Mouse (Mus musculus): ENCODE results near the gene Snapc3. TPM values are rescaled to one million over a fixed set of nuclear protein-coding genes. Genes with fewer than 3 reads are reported as not detected.

The Snapc3 gene
- total RNA-seq, 1 experiment = 47.8 TPM

DNA sequence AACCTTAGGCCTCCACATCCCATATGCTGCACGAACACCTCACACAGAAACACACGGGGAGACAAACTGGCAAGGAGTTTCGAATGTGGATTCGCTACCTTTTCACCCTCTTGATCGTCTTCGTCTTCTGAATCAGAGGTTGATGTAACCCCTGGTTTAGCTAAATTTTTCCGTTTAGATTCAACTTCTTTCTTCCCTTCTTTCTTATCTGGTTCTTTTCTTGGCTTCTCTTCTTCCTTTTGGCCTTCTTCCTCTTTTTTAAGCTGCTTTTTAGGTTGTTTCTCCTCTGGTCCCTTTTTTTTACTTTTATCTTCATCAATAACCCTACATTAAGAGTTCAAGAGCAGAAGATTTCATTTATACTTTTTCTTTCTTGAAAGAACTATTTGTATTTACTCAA, 47.3 kb downstream of the Snapc3 start:
- H3K9ac ChIP-seq (ENCODE audit: insufficient read depth, low read depth, low read length, poor library complexity, severe bottlenecking) = no peak overlapping the region
- H3K4me1 ChIP-seq (ENCODE audit: control insufficient read depth in 2 of 2, insufficient read depth in 2 of 2, low read length in 2 of 2, poor library complexity in 1 of 2) = no peaks in the 10 kb centered on the region
- no peak for TF ChIP-seq CHD2 (IDR thresholded peaks at IDR 0.05; ENCODE audit: low read depth, low read length)
- TF ChIP-seq HCFC1 (IDR thresholded peaks at IDR 0.05; ENCODE audit: borderline replicate concordance, insufficient read depth, low read length) = no peak
- no peak for TF ChIP-seq MAFK (IDR thresholded peaks at IDR 0.05; ENCODE audit: insufficient read depth, low read depth, low read length)
- H3K9me3 ChIP-seq (ENCODE audit: control insufficient read depth, insufficient read depth, low read depth, low read length) = no peaks in the 10 kb centered on the region
- H3K36me3 ChIP-seq (ENCODE audit: control insufficient read depth, insufficient read depth, low read length, poor library complexity, severe bottlenecking) = peaks cover 29% of the 10 kb centered on the region
- H3K4me3 ChIP-seq (ENCODE audit: insufficient read depth in 1 of 2, low read depth in 1 of 2, low read length in 2 of 2, poor library complexity in 1 of 2, severe bottlenecking in 1 of 2) = no peak overlapping the region
- in situ Hi-C loops (cut with MboI; ENCODE audit: low sequenced_read_pairs in 2 of 2, unreplicated experiment in 2 of 2) = no loop called here
- DNase-seq (ENCODE audit: low read depth, low spot score) = no peak
- H3K27ac ChIP-seq (ENCODE audit: insufficient read depth, low read depth, low read length, poor library complexity, severe bottlenecking) = no peak overlapping the region

DNA sequence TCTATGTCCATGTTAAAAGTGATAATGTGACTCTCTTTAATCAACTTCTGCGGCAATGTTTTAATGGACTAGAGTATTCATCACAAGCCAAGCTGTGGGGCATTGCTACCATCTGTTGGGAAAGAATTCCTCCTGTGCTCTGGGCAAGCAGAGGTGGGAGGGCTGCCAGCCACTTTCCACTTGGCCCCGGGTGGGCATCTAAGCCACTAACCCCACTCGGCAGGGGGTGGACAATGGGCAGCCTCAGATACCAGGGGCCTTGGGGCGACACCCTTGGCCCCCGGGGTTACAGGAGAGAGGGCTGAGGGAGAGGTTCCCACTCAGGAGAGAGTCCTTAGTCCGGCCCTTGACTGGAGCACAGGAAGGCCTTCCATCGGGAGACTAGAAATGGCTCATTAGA, 50.1 kb downstream of the Snapc3 start:
- Histone ChIP-seq H3K36me3 (ENCODE audit: control insufficient read depth, insufficient read depth, low read length, poor library complexity, severe bottlenecking) (peaks cover 38% of the 10 kb centered on the region), H3K4me3 (ENCODE audit: insufficient read depth in 1 of 2, low read depth in 1 of 2, low read length in 2 of 2, poor library complexity in 1 of 2, severe bottlenecking in 1 of 2) (no peak overlapping the region), H3K27ac (ENCODE audit: insufficient read depth, low read depth, low read length, poor library complexity, severe bottlenecking) (no peak overlapping the region), H3K9ac (ENCODE audit: insufficient read depth, low read depth, low read length, poor library complexity, severe bottlenecking) (no peak overlapping the region), H3K4me1 (ENCODE audit: control insufficient read depth in 2 of 2, insufficient read depth in 2 of 2, low read length in 2 of 2, poor library complexity in 1 of 2) (no peaks in the 10 kb centered on the region), H3K9me3 (ENCODE audit: control insufficient read depth, insufficient read depth, low read depth, low read length) (no peaks in the 10 kb centered on the region)
- in situ Hi-C loops (cut with MboI; ENCODE audit: low sequenced_read_pairs in 2 of 2, unreplicated experiment in 2 of 2) = no loop called here
- no peak for TF ChIP-seq MAFK (IDR thresholded peaks at IDR 0.05; ENCODE audit: insufficient read depth, low read depth, low read length)
- DNase-seq (ENCODE audit: low read depth, low spot score) = no peak

- Histone ChIP-seq H3K36me3 (ENCODE audit: control insufficient read depth, insufficient read depth, low read length, poor library complexity, severe bottlenecking) (peaks cover 35% of the 10 kb centered on the region), H3K4me1 (ENCODE audit: control insufficient read depth in 2 of 2, insufficient read depth in 2 of 2, low read length in 2 of 2, poor library complexity in 1 of 2) (no peaks in the 10 kb centered on the region), H3K27ac (ENCODE audit: insufficient read depth, low read depth, low read length, poor library complexity, severe bottlenecking) (no peak overlapping the region), H3K9me3 (ENCODE audit: control insufficient read depth, insufficient read depth, low read depth, low read length) (no peaks in the 10 kb centered on the region), H3K4me3 (ENCODE audit: insufficient read depth in 1 of 2, low read depth in 1 of 2, low read length in 2 of 2, poor library complexity in 1 of 2, severe bottlenecking in 1 of 2) (no peak overlapping the region), H3K9ac (ENCODE audit: insufficient read depth, low read depth, low read length, poor library complexity, severe bottlenecking) (no peak overlapping the region)
- peak; percentile 16 for DNase-seq (ENCODE audit: low read depth, low spot score)
- in situ Hi-C loops (cut with MboI; ENCODE audit: low sequenced_read_pairs in 2 of 2, unreplicated experiment in 2 of 2) = no loop called here
- TF ChIP-seq CHD2 (IDR thresholded peaks at IDR 0.05; ENCODE audit: low read depth, low read length) = no peak
- TF ChIP-seq ZNF384 (IDR thresholded peaks at IDR 0.05; ENCODE audit: low read depth, low read length) = no peak
- no peak for TF ChIP-seq ZC3H11A (IDR thresholded peaks at IDR 0.05; ENCODE audit: borderline replicate concordance, low read depth, low read length)
- TF ChIP-seq HCFC1 (IDR thresholded peaks at IDR 0.05; ENCODE audit: borderline replicate concordance, insufficient read depth, low read length) = no peak
- no peak for TF ChIP-seq MAFK (IDR thresholded peaks at IDR 0.05; ENCODE audit: insufficient read depth, low read depth, low read length)
These were observed 50.7 kb downstream of the Snapc3 start for GRCm38 (mm10) chr4:83468208-83468607.

DNA sequence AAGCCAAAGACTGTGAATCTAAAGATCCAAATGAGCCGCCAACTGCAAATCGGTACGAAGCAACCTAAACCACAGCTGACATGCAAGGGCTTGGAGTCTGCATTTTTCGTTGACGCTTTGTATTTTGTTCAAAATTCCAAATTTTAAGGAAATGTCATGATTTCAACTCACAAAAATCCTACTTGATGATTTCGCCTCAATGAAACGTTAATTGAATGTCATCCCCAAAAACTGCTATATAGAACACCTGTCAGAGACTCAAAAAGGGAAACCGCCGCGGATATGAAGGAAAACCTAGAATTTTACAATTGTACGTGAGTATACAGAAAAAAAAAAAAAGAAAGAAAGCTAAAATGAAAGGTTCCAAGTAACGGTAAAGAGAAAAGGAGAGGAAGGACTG, 67.7 kb downstream of the Snapc3 start:
- DNase-seq (ENCODE audit: low read depth, low spot score) = no peak
- Histone ChIP-seq H3K9me3 (ENCODE audit: control insufficient read depth, insufficient read depth, low read depth, low read length) (no peaks in the 10 kb centered on the region), H3K36me3 (ENCODE audit: control insufficient read depth, insufficient read depth, low read length, poor library complexity, severe bottlenecking) (peaks cover 19% of the 10 kb centered on the region), H3K27ac (ENCODE audit: insufficient read depth, low read depth, low read length, poor library complexity, severe bottlenecking) (peak overlapping the region; percentile 98; the same call in 1 of the 2 replicates), H3K9ac (ENCODE audit: insufficient read depth, low read depth, low read length, poor library complexity, severe bottlenecking) (peak overlapping the region; percentile 99), H3K4me1 (ENCODE audit: control insufficient read depth in 2 of 2, insufficient read depth in 2 of 2, low read length in 2 of 2, poor library complexity in 1 of 2) (peaks cover 7 to 9% of the 10 kb centered on the region in 2 experiments), H3K4me3 (ENCODE audit: insufficient read depth in 1 of 2, low read depth in 1 of 2, low read length in 2 of 2, poor library complexity in 1 of 2, severe bottlenecking in 1 of 2) (peak overlapping the region; percentile 76 to 96)
- in situ Hi-C loops (cut with MboI; ENCODE audit: low sequenced_read_pairs in 2 of 2, unreplicated experiment in 2 of 2) = no loop called here
- TF ChIP-seq ZNF384 (IDR thresholded peaks at IDR 0.05; ENCODE audit: low read depth, low read length) (no peak), ZC3H11A (IDR thresholded peaks at IDR 0.05; ENCODE audit: borderline replicate concordance, low read depth, low read length) (no peak), HCFC1 (IDR thresholded peaks at IDR 0.05; ENCODE audit: borderline replicate concordance, insufficient read depth, low read length) (no peak), MAFK (IDR thresholded peaks at IDR 0.05; ENCODE audit: insufficient read depth, low read depth, low read length) (no peak), CHD2 (IDR thresholded peaks at IDR 0.05; ENCODE audit: low read depth, low read length) (no peak)

DNA sequence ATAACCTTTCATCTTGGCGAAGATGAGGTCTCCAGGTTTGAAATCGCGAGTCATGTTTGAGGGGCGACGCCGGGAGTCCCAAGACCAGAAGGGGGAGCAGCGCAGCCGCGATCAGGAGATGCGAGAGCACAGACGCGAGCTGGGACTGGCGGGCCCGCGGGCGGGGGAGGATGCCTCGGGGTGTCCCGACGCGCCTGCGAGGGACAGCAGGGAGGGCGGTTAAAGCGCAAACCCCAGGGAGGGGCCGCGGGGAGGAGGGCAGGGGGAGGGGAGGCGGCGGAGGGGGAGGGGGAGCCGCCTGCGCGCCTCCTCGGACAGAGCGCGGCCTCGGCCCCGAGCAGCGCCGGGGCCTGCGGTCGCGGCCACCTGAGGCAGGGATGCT, 68.2 kb downstream of the Snapc3 start:
- peak overlapping the region; percentile 99 for H3K9ac ChIP-seq (ENCODE audit: insufficient read depth, low read depth, low read length, poor library complexity, severe bottlenecking)
- TF ChIP-seq CHD2 (IDR thresholded peaks at IDR 0.05; ENCODE audit: low read depth, low read length) (0 out of 2 replicates have a peak, but pooled peaks have one; percentile 63), ZC3H11A (IDR thresholded peaks at IDR 0.05; ENCODE audit: borderline replicate concordance, low read depth, low read length) (no peak)
- peaks cover 7 to 9% of the 10 kb centered on the region in 2 experiments for H3K4me1 ChIP-seq (ENCODE audit: control insufficient read depth in 2 of 2, insufficient read depth in 2 of 2, low read length in 2 of 2, poor library complexity in 1 of 2)
- H3K27ac ChIP-seq (ENCODE audit: insufficient read depth, low read depth, low read length, poor library complexity, severe bottlenecking) = peak overlapping the region; percentile 98
- peak; percentile 69 for DNase-seq (ENCODE audit: low read depth, low spot score)
- H3K9me3 ChIP-seq (ENCODE audit: control insufficient read depth, insufficient read depth, low read depth, low read length) = no peaks in the 10 kb centered on the region
- H3K4me3 ChIP-seq (ENCODE audit: insufficient read depth in 1 of 2, low read depth in 1 of 2, low read length in 2 of 2, poor library complexity in 1 of 2, severe bottlenecking in 1 of 2) = peak overlapping the region; percentile 76 to 96
- in situ Hi-C loops (cut with MboI; ENCODE audit: low sequenced_read_pairs in 2 of 2, unreplicated experiment in 2 of 2) = no loop called here
- peaks cover 19% of the 10 kb centered on the region for H3K36me3 ChIP-seq (ENCODE audit: control insufficient read depth, insufficient read depth, low read length, poor library complexity, severe bottlenecking)
